Mouse (Mus musculus) embryonic facial prominence, embryonic 13.5 days (tissue): ENCODE results near the gene Pan2. TPM values are rescaled to one million over a fixed set of nuclear protein-coding genes. Genes with fewer than 3 reads are reported as not detected.
A peak's percentile ranks its signal among the peaks of the same experiment; 100 is the strongest.

Experiments
- ATAC-seq: fragments of 200-750 bp; cut with Nextera tagmentation; 2 replicates; pipeline ENCODE4 v1.8.0; 2017; ENCODE audit warnings: low read depth; ENCODE audit not compliant: insufficient number of reproducible peaks, insufficient read depth, low FRiP score, low TSS enrichment
- H3K27ac ChIP-seq: fragments of 300-500 bp; sonication (generic); 2 replicates; pipeline ENCODE4 v1.5.1; 2015; ENCODE audit warnings: moderate library complexity, mild to moderate bottlenecking, inconsistent platforms
- H3K27me3 ChIP-seq: fragments of 300-500 bp; sonication (generic); 2 replicates; pipeline ENCODE4 v1.6.1; 2015; ENCODE audit warnings: mild to moderate bottlenecking, inconsistent platforms
- H3K36me3 ChIP-seq: fragments of 300-500 bp; sonication (generic); 2 replicates; pipeline ENCODE4 v1.6.1; 2015; ENCODE audit warnings: mild to moderate bottlenecking, inconsistent platforms
- H3K4me1 ChIP-seq: fragments of 300-500 bp; sonication (generic); 2 replicates; pipeline ENCODE4 v1.6.1; 2015; ENCODE audit warnings: inconsistent platforms
- H3K4me2 ChIP-seq: fragments of 300-500 bp; sonication (generic); 2 replicates; pipeline ENCODE4 v1.6.1; 2015; ENCODE audit warnings: moderate library complexity, mild to moderate bottlenecking, inconsistent platforms
- H3K4me3 ChIP-seq: fragments of 300-500 bp; sonication (generic); 2 replicates; pipeline ENCODE4 v1.5.1; 2015; ENCODE audit warnings: mild to moderate bottlenecking, inconsistent platforms
- H3K9ac ChIP-seq: fragments of 300-500 bp; sonication (generic); 2 replicates; pipeline ENCODE4 v1.6.1; 2015; ENCODE audit warnings: mild to moderate bottlenecking, inconsistent platforms
- H3K9me3 ChIP-seq: fragments of 300-500 bp; sonication (generic); 2 replicates; pipeline ENCODE4 v1.6.1; 2016; ENCODE audit warnings: inconsistent platforms
- WGBS: fragments of 180-500 bp; shearing (Covaris S2); methylation state at CpG from one replicate; pipeline ENCODE4 v1.1.7; 2015; ENCODE audit warnings: mixed read lengths; 5-methylcytosine and 5-hydroxymethylcytosine counted together
- polyA plus RNA-seq: library from polyadenylated mRNA; unstranded; fragments of >200 nt; fragmentation: Nextera tagmentation; extraction: Ambion mirVana; gene quantifications from 2 replicates; pipeline ENCODE4 v1.2.1, GENCODE M21; 2015

Gene Pan2
- polyA plus RNA-seq, 1 experiment from 2014 or later: 32.3 TPM

DNA sequence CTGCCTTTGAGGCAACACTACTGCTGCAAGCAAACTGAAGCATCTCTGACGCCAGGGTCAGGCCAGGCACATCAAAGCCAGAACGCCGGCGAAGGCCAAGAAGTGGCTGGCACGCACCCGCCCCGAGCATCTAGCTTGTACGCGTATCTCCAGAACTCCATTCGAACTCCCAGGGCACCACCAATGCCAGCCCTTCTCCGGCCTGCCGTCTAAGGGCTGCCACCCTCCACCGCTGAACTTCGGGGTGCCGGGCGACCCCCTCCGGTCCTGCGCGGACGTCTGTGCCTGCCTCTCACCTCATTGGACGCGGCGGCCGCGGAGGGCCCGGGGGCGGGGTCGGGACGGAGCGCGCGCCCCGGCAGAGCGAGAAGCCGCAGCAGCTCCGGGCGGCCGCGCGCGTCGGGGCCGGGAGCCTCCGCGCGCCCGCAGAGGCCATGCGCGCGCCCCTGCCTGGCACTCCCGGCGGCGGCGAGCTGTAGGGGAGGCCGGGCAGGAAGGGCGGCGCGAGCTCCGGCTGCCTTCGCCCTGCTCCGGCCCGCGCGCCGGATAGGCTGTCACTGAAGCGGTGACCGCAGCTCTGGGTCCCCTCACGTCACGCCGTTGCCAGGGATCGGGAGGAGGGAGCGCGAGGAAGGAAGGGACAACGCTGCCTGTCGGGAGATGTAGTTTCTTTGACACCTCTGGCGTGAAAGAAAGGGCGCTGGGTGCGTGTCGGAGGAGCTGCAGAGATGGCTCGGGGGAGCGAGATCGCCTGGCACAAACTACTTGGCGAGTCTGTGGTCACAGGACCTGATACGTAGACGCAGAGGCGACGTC lies 65.5 kb downstream of the Pan2 start, which contains the start of gene Coq10a:
Coq10a (minus strand) TSS at position 596 of the 816 bp plus-strand sequence.
- Histone ChIP-seq H3K9me3 (no peaks in the 10 kb centered on the region), H3K4me2 (peak within 1 kb of the TSS; percentile 89), H3K36me3 (peaks cover 19% of the 10 kb centered on the region), H3K4me3 (peak within 1 kb of the TSS; percentile 70), H3K9ac (peak within 1 kb of the TSS; percentile 85), H3K4me1 (peaks cover 14% of the 10 kb centered on the region), H3K27ac (peak within 1 kb of the TSS; percentile 96), H3K27me3 (no peaks in the 10 kb centered on the region)
- ATAC-seq: peak; percentile 88
- under 1% methylated on average over 87 of the region's 87 CpGs for WGBS

DNA sequence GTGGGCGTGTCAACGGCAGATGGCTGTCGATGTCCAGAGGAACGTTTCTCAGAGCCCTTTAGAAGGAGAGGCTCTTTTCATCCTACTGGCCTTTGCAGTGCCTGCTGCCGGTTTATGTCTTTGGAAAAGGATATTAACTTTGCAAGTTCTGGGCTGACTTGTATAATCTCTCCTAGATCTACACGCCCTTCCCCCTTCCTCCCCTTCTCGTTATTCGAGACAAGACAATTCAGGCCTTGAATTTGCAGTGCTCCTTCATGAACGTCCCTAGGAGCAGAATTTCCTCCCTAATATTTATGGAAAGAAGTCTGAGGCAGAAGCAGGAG lies 66.0 kb downstream of the Pan2 start:
- peak overlapping the region; percentile 85 for H3K9ac ChIP-seq
- no peak for ATAC-seq
- H3K4me2 ChIP-seq: peak overlapping the region; percentile 89
- peak overlapping the region; percentile 70 for H3K4me3 ChIP-seq
- peaks cover 14% of the 10 kb centered on the region for H3K36me3 ChIP-seq
- H3K4me1 ChIP-seq: peaks cover 14% of the 10 kb centered on the region
- no peaks in the 10 kb centered on the region for H3K9me3 ChIP-seq
- H3K27me3 ChIP-seq: no peaks in the 10 kb centered on the region
- H3K27ac ChIP-seq: peak overlapping the region; percentile 96
- 8% methylated on average over 9 of the region's 9 CpGs for WGBS

DNA sequence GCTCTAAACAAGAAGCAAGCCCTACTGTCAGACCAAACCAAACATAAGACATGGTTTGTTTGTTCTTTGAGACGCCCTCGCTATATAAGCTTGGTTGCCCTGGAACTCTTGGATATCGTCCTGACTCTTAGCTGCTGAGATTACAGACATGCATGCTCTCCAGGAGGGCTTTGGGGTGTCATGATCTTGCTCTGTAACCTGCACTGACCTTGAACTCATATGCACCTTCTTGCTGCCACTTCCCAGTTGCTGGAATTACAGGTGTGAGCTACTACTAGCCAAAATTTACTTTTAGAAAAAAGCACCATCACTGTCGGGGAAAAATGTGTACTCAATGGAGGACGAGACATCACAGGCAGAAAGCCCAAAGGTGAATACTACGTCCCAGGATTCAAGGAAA lies 66.5 kb downstream of the Pan2 start:
- Histone ChIP-seq H3K27me3 (no peaks in the 10 kb centered on the region), H3K36me3 (peaks cover 11% of the 10 kb centered on the region), H3K27ac (peak overlapping the region; percentile 96), H3K9ac (peak overlapping the region; percentile 85; the same call in 1 of the 2 replicates), H3K4me3 (peak overlapping the region; percentile 70), H3K4me1 (peaks cover 14% of the 10 kb centered on the region), H3K4me2 (peak overlapping the region; percentile 89), H3K9me3 (no peaks in the 10 kb centered on the region)
- ATAC-seq: no peak
- WGBS: 73% methylated on average over 6 of the region's 6 CpGs

DNA sequence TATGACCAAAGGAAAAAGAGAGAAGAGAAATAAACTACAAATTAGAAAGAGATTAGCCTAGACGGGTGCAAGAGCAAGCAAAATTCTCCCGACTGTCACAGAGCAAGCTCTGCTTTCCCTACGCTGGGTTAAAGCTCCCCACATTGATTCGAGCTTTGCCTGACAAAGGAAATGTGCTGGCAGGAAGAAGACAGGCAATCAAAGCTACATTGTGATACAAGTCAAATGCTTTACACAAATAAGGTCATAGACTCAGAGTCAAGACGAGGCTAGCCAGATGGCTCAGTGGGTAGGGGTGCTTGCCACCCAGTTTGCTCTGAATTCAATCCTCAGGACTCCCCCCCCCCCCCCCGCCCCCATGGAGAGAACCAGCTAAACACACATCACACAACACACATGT lies 66.9 kb downstream of the Pan2 start:
- no peak overlapping the region for H3K9ac ChIP-seq
- no peaks in the 10 kb centered on the region for H3K27me3 ChIP-seq
- peaks cover 7% of the 10 kb centered on the region for H3K36me3 ChIP-seq
- H3K4me2 ChIP-seq: no peak overlapping the region
- H3K4me1 ChIP-seq: peaks cover 14% of the 10 kb centered on the region
- H3K9me3 ChIP-seq: no peaks in the 10 kb centered on the region
- no peak overlapping the region for H3K27ac ChIP-seq
- H3K4me3 ChIP-seq: no peak overlapping the region
- no peak for ATAC-seq
- 68% methylated on average over 6 of the region's 6 CpGs for WGBS

DNA sequence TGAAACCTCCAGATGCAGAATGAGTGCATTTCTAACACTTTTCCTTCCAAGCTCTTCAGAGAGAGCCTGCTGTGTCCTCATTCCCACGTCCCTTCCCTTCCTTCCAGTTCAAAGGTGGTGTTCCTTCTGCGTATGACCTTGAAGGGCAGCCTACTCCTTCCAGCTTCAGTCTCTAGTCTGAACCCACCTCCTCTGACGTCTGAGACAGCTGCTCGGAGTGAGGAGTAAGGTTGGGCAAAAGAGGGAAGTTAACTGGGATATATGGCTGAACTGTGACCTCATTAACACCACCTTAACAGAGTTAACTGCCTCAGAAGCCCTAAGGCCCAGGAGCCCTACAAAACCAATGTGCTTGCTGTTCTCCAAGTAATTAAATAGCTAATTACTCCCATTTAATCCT lies 67.5 kb downstream of the Pan2 start:
- no peak overlapping the region for H3K27ac ChIP-seq
- peaks cover under 1% of the 10 kb centered on the region for H3K36me3 ChIP-seq
- H3K27me3 ChIP-seq: no peaks in the 10 kb centered on the region
- ATAC-seq: no peak
- H3K4me3 ChIP-seq: no peak overlapping the region
- WGBS: 50% methylated on average over 4 of the region's 4 CpGs
- H3K9ac ChIP-seq: no peak overlapping the region
- no peaks in the 10 kb centered on the region for H3K9me3 ChIP-seq
- H3K4me2 ChIP-seq: no peak overlapping the region
- peaks cover 14% of the 10 kb centered on the region for H3K4me1 ChIP-seq

Other genes with a start within 250 kb of the Pan2 start
- 537 and 556 TPM in 2 replicates for gene Ptges3, start 244.4 kb upstream of the Pan2 start, polyA plus RNA-seq
- 1,953 and 2,050 TPM in 2 replicates for gene Atp5b, start 220.1 kb upstream of the Pan2 start, polyA plus RNA-seq
- 10.9 and 11.4 TPM in 2 replicates for gene Baz2a, start 211.8 kb upstream of the Pan2 start, polyA plus RNA-seq
- gene Rbms2, start 123.0 kb upstream of the Pan2 start, polyA plus RNA-seq: 39.7 and 42.2 TPM in 2 replicates
- gene Gls2, start 108.9 kb upstream of the Pan2 start, polyA plus RNA-seq: 2.2 TPM in 2 replicates
- gene Spryd4, start 91.5 kb upstream of the Pan2 start, polyA plus RNA-seq: 31.6 and 32.3 TPM in 2 replicates
- 0.14 and 0.51 TPM in 2 replicates for gene Mip, start 77.5 kb upstream of the Pan2 start, polyA plus RNA-seq
- 65.4 and 79.4 TPM in 2 replicates for gene Timeless, start 71.3 kb upstream of the Pan2 start, polyA plus RNA-seq
- 0.58 and 0.62 TPM in 2 replicates for gene Apon, start 49.2 kb upstream of the Pan2 start, polyA plus RNA-seq
- 2.0 TPM in 1 of 2 replicates, not detected in the other for gene Apof, start 34.7 kb upstream of the Pan2 start, polyA plus RNA-seq
- gene Stat2, start 32.8 kb upstream of the Pan2 start, polyA plus RNA-seq: 15.7 and 19.0 TPM in 2 replicates
- 0.23 and 0.25 TPM in 2 replicates for gene Il23a, start 4.6 kb upstream of the Pan2 start, polyA plus RNA-seq
- gene Cnpy2, start 19.1 kb downstream of the Pan2 start, polyA plus RNA-seq: 349 and 362 TPM in 2 replicates
- gene Cs, start 34.4 kb downstream of the Pan2 start, polyA plus RNA-seq: 160 and 179 TPM in 2 replicates
- 13.1 and 16.2 TPM in 2 replicates for gene Coq10a, start 65.7 kb downstream of the Pan2 start, polyA plus RNA-seq
- 15.0 and 16.0 TPM in 2 replicates for gene Ankrd52, start 73.8 kb downstream of the Pan2 start, polyA plus RNA-seq
- gene Slc39a5, start 97.9 kb downstream of the Pan2 start, polyA plus RNA-seq: 0.20 and 0.92 TPM in 2 replicates
- 72.3 and 73.0 TPM in 2 replicates for gene Nabp2, start 108.2 kb downstream of the Pan2 start, polyA plus RNA-seq
- gene Rnf41, start 108.3 kb downstream of the Pan2 start, polyA plus RNA-seq: 45.4 and 46.7 TPM in 2 replicates
- gene Smarcc2, start 155.9 kb downstream of the Pan2 start, polyA plus RNA-seq: 111 and 119 TPM in 2 replicates
- 961 and 1,001 TPM in 2 replicates for gene Myl6, start 190.8 kb downstream of the Pan2 start, polyA plus RNA-seq
- 2.8 and 4.0 TPM in 2 replicates for gene Myl6b, start 195.3 kb downstream of the Pan2 start, polyA plus RNA-seq
- 21.4 and 23.1 TPM in 2 replicates for gene Esyt1, start 222.5 kb downstream of the Pan2 start, polyA plus RNA-seq
- 13.5 and 15.5 TPM in 2 replicates for gene Zc3h10, start 244.4 kb downstream of the Pan2 start, polyA plus RNA-seq
- gene Rpl41, start 246.0 kb downstream of the Pan2 start, polyA plus RNA-seq: 4,323 and 4,329 TPM in 2 replicates